Mouse (Mus musculus) cortical plate, adult 2 months (tissue): ENCODE results near the gene Arhgap30.

Experiments used
- CTCF ChIP-seq: fragments of 200-500 bp; IDR thresholded peaks from 2 replicates; pipeline ENCODE4 v1.5.1; 2011; ENCODE audit warnings: mild to moderate bottlenecking, control low read depth, low read length; ENCODE audit not compliant: insufficient read depth; ENCODE audit errors: extremely low read depth
- POLR2A ChIP-seq: fragments of 200-500 bp; IDR thresholded peaks from 2 replicates; pipeline ENCODE4 v1.6.1; 2011; ENCODE audit warnings: mild to moderate bottlenecking, low read length, control low read depth; ENCODE audit not compliant: insufficient read depth; ENCODE audit errors: extremely low read depth

DNA sequence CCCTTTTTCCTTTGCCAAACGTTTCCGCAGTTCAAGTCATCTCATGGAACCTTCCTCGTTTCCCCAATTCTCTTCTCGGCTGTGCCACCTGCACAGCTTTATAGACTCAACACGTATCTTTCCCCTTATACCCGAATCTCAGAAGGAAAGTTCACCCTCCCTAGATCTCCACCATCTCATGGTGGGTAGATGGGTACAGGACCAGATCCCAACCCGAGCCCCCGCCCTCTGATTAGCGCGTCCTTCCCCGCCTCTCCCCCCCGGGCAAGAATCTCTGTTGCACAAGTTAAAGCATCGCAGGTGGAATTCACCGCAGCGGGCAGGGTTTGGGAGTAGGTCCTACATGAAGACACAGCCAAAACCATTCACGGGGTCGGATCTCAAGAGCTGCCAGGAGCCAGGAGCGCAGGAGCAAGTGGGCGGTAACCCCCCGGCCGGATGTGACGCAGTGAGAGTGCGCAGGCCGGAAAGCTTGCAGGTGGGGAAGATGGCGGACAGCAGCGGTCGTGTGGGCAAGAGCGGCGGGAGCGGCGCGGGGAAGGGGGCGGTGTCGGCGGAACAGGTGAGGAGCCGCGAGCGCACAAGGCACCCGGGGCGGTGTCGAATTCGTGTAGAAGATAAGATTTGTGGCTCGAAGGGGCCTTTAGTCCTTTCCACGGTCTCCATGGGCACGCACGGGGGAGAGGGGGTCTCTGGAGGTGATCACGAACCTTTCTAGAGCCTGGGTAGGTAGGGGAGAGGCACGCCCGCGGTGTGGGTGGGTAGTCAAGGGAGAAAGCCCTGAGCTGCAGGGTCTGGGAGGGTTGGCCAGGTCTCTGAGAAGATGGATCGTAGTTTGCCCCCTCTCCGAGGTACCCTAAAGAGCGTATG is 43.3 kb upstream of the Arhgap30 start, which contains the start of the genes Nit1 and Pfdn2:
- no peak for TF ChIP-seq CTCF
- TF ChIP-seq POLR2A = peak; percentile 88
